Mouse (Mus musculus): ENCODE measurements around the gene Pnrc1.

DNA sequence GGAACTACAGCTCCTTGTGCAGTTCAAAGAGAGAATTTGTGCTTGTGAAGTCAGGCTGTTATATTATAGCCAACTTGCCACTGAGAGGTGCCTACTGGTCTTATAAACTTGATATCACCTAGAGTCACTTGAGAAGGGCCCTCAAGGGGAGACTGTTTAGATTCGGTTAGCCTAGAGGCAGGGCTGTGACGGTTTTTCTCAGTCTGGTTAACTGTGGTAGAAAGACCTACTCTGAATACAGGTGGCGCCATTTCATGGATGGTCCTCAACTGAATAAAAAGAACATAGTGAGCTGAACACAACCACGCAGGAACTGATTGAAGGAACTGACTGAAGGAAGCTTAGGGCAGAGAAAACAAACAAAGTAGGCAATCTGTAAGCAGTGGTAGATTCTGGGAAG lies 17.2 kb upstream of the Pnrc1 start:
- TF ChIP-seq POLR2A (IDR thresholded peaks at IDR 0.05; ENCODE audit: control insufficient read depth in 1 of 2, insufficient read depth in 1 of 2, low read depth in 1 of 2, low read length in 2 of 2, poor library complexity in 1 of 2) (no peak), CTCF (IDR thresholded peaks at IDR 0.05 in 2 of 3, conservative IDR thresholded peaks at IDR 0.05 in 1 of 3; ENCODE audit: control insufficient read depth in 1 of 3, insufficient read depth in 1 of 3, low read depth in 2 of 3, low read length in 3 of 3, poor library complexity in 1 of 3, severe bottlenecking in 1 of 3) (peak in 1 of 3 experiments; percentile 25; a peak in 2 of 6 replicates), MAFK (IDR thresholded peaks at IDR 0.05; ENCODE audit: borderline replicate concordance, low read depth, low read length) (no peak), MEF2A (IDR thresholded peaks at IDR 0.05; ENCODE audit: extremely low read depth, insufficient replicate concordance, low read depth, low read length, poor library complexity, severe bottlenecking) (no peak), ZMIZ1 (IDR thresholded peaks at IDR 0.05; ENCODE audit: low read depth, low read length) (no peak), E2F4 (IDR thresholded peaks at IDR 0.05; ENCODE audit: borderline replicate concordance, low read depth, low read length) (no peak), TCF12 (IDR thresholded peaks at IDR 0.05; ENCODE audit: low read depth, low read length) (no peak), TBP (IDR thresholded peaks at IDR 0.05; ENCODE audit: low read depth, low read length) (no peak), NELFE (IDR thresholded peaks at IDR 0.05; ENCODE audit: low read depth, low read length) (no peak), RAD21 (IDR thresholded peaks at IDR 0.05; ENCODE audit: low read depth, low read length) (no peak)

All from MEL (cell line).